Mouse (Mus musculus) stomach, embryonic 15.5 days (tissue): Measurements from ENCODE around the gene Akap11. TPM values are rescaled to one million over a fixed set of nuclear protein-coding genes. Genes with fewer than 3 reads are reported as not detected.

Experiments used
- ATAC-seq: fragments of 200-750 bp; cut with Nextera tagmentation; 2 replicates; pipeline ENCODE4 v1.8.0; 2017; ENCODE audit warnings: low read depth, moderate number of reproducible peaks, moderate TSS enrichment; ENCODE audit not compliant: insufficient read depth, low FRiP score
- H3K27ac ChIP-seq: fragments of 300-500 bp; sonication (generic); 2 replicates; pipeline ENCODE4 v1.5.1; 2015; ENCODE audit warnings: mild to moderate bottlenecking, inconsistent platforms
- H3K27me3 ChIP-seq: fragments of 300-500 bp; sonication (generic); replicated peaks from 2 replicates; pipeline ENCODE4 v1.6.1; 2015; ENCODE audit warnings: inconsistent platforms
- H3K36me3 ChIP-seq: fragments of 300-500 bp; sonication (generic); 2 replicates; pipeline ENCODE4 v1.6.1; 2015; ENCODE audit warnings: inconsistent platforms
- H3K4me1 ChIP-seq: fragments of 300-500 bp; sonication (generic); 2 replicates; pipeline ENCODE4 v1.6.1; 2015; ENCODE audit warnings: inconsistent platforms
- H3K4me2 ChIP-seq: fragments of 300-500 bp; sonication (generic); 2 replicates; pipeline ENCODE4 v1.6.1; 2015; ENCODE audit warnings: mild to moderate bottlenecking, inconsistent platforms
- H3K4me3 ChIP-seq: fragments of 300-500 bp; sonication (generic); replicated peaks from 2 replicates; pipeline ENCODE4 v1.5.1; 2015; ENCODE audit warnings: inconsistent platforms
- H3K9ac ChIP-seq: fragments of 300-500 bp; sonication (generic); 2 replicates; pipeline ENCODE4 v1.6.1; 2015; ENCODE audit warnings: inconsistent platforms
- H3K9me3 ChIP-seq: fragments of 300-500 bp; sonication (generic); 2 replicates; pipeline ENCODE4 v1.6.1; 2016; ENCODE audit warnings: inconsistent platforms
- WGBS: fragments of 180-500 bp; shearing (Covaris S2); methylation state at CpG from one replicate; pipeline ENCODE4 v1.1.7; 2015; 5-methylcytosine and 5-hydroxymethylcytosine counted together
- polyA plus RNA-seq: library from polyadenylated mRNA; unstranded; fragments of >200 nt; fragmentation: Nextera tagmentation; extraction: Ambion mirVana; gene quantifications from 2 replicates; pipeline ENCODE4 v1.2.1, GENCODE M21; 2015

Akap11 gene
- polyA plus RNA-seq, 1 experiment from 2014 or later = 16.2 TPM

GRCm38 (mm10) chr14:78548807-78549206 lies 12.2 kb upstream of the Akap11 start:
- ATAC-seq = no peak
- no peaks in the 10 kb centered on the region for H3K36me3 ChIP-seq
- H3K27me3 ChIP-seq = no peaks in the 10 kb centered on the region
- H3K9me3 ChIP-seq = no peaks in the 10 kb centered on the region
- no peak overlapping the region for H3K27ac ChIP-seq
- WGBS = 42% methylated on average over 6 of the region's 6 CpGs
- H3K9ac ChIP-seq = no peak overlapping the region
- no peak overlapping the region for H3K4me2 ChIP-seq
- H3K4me1 ChIP-seq = no peaks in the 10 kb centered on the region
- no peak overlapping the region for H3K4me3 ChIP-seq

- no peak overlapping the region for H3K9ac ChIP-seq
- H3K36me3 ChIP-seq = no peaks in the 10 kb centered on the region
- no peak for ATAC-seq
- 66% methylated on average over 3 of the region's 3 CpGs for WGBS
- H3K9me3 ChIP-seq = no peaks in the 10 kb centered on the region
- H3K27me3 ChIP-seq = no peaks in the 10 kb centered on the region
- H3K4me3 ChIP-seq = no peak overlapping the region
- no peak overlapping the region for H3K4me2 ChIP-seq
- peaks cover 5% of the 10 kb centered on the region for H3K4me1 ChIP-seq
- H3K27ac ChIP-seq = no peak overlapping the region
Observed at GRCm38 (mm10) chr14:78541319-78541718, 4.7 kb upstream of the Akap11 start.

- Histone ChIP-seq H3K27me3 (no peaks in the 10 kb centered on the region), H3K4me3 (no peak overlapping the region), H3K9ac (no peak overlapping the region), H3K4me1 (peaks cover 10% of the 10 kb centered on the region), H3K4me2 (no peak overlapping the region), H3K36me3 (no peaks in the 10 kb centered on the region), H3K27ac (no peak overlapping the region), H3K9me3 (no peaks in the 10 kb centered on the region)
- WGBS = 85% methylated on average over 1 of the region's 1 CpGs
- ATAC-seq = no peak
Observed at GRCm38 (mm10) chr14:78539821-78540220, 3.2 kb upstream of the Akap11 start.

- 35% methylated on average over 5 of the region's 5 CpGs for whole genome bisulfite sequencing
- no peaks in the 10 kb centered on the region for H3K36me3 ChIP-seq
- H3K27me3 ChIP-seq = no peaks in the 10 kb centered on the region
- no peak overlapping the region for H3K4me2 ChIP-seq
- no peak overlapping the region for H3K9ac ChIP-seq
- no peaks in the 10 kb centered on the region for H3K9me3 ChIP-seq
- no peak overlapping the region for H3K4me3 ChIP-seq
- ATAC-seq = no peak
- peak overlapping the region; percentile 42; the same call in 1 of the 2 replicates for H3K27ac ChIP-seq
- peaks cover 10% of the 10 kb centered on the region for H3K4me1 ChIP-seq
Observed at GRCm38 (mm10) chr14:78538572-78539320, 2.1 kb upstream of the Akap11 start.

GRCm38 (mm10) chr14:78537551-78537950 lies 943 bp upstream of the Akap11 start:
- H3K36me3 ChIP-seq = no peaks in the 10 kb centered on the region
- H3K4me1 ChIP-seq = peaks cover 10% of the 10 kb centered on the region
- peak overlapping the region; percentile 89 for H3K27ac ChIP-seq
- H3K27me3 ChIP-seq = no peaks in the 10 kb centered on the region
- peak overlapping the region; percentile 65 for H3K4me3 ChIP-seq
- no peak overlapping the region for H3K9ac ChIP-seq
- H3K4me2 ChIP-seq = peak overlapping the region; percentile 83
- no peak for ATAC-seq
- H3K9me3 ChIP-seq = no peaks in the 10 kb centered on the region
- WGBS = 43% methylated on average over 6 of the region's 6 CpGs

- no peak for ATAC-seq
- Histone ChIP-seq H3K9me3 (no peaks in the 10 kb centered on the region), H3K4me2 (peak overlapping the region; percentile 83), H3K36me3 (no peaks in the 10 kb centered on the region), H3K27ac (no peak overlapping the region), H3K4me1 (peaks cover 13% of the 10 kb centered on the region), H3K9ac (0 out of 2 replicates have a peak overlapping the region, but pooled peaks have one; percentile 6), H3K4me3 (peak overlapping the region; percentile 65), H3K27me3 (no peaks in the 10 kb centered on the region)
- 47% methylated on average over 2 of the region's 2 CpGs for WGBS
Observed at GRCm38 (mm10) chr14:78535366-78535765, 1.2 kb downstream of the Akap11 start.

GRCm38 (mm10) chr14:78534651-78535050 lies 2.0 kb downstream of the Akap11 start:
- Histone ChIP-seq H3K9me3 (no peaks in the 10 kb centered on the region), H3K27me3 (no peaks in the 10 kb centered on the region), H3K4me2 (no peak overlapping the region)

GRCm38 (mm10) chr14:78533701-78534100 lies 2.9 kb downstream of the Akap11 start:
- no peak overlapping the region for H3K27ac ChIP-seq
- 75% methylated on average over 3 of the region's 3 CpGs for WGBS
- H3K27me3 ChIP-seq = no peaks in the 10 kb centered on the region
- no peak overlapping the region for H3K4me2 ChIP-seq
- peaks cover 21% of the 10 kb centered on the region for H3K4me1 ChIP-seq
- no peak overlapping the region for H3K4me3 ChIP-seq
- no peak for ATAC-seq
- no peaks in the 10 kb centered on the region for H3K36me3 ChIP-seq
- H3K9ac ChIP-seq = no peak overlapping the region
- no peaks in the 10 kb centered on the region for H3K9me3 ChIP-seq

More at GRCm38 (mm10) chr14:78534651-78535050, 2.0 kb downstream of the Akap11 start:
- 94% methylated on average over 5 of the region's 5 CpGs for WGBS
- no peaks in the 10 kb centered on the region for H3K36me3 ChIP-seq
- H3K27ac ChIP-seq = no peak overlapping the region
- ATAC-seq = no peak
- H3K4me3 ChIP-seq = no peak overlapping the region
- H3K9ac ChIP-seq = no peak overlapping the region
- peaks cover 16% of the 10 kb centered on the region for H3K4me1 ChIP-seq

- Histone ChIP-seq H3K9me3 (no peaks in the 10 kb centered on the region), H3K4me3 (no peak overlapping the region), H3K4me2 (no peak overlapping the region), H3K9ac (no peak overlapping the region), H3K27me3 (no peaks in the 10 kb centered on the region), H3K4me1 (peaks cover 21% of the 10 kb centered on the region), H3K27ac (no peak overlapping the region), H3K36me3 (no peaks in the 10 kb centered on the region)
- no peak for ATAC-seq
- 64% methylated on average over 6 of the region's 6 CpGs for WGBS
Observed at GRCm38 (mm10) chr14:78532345-78532744, 4.3 kb downstream of the Akap11 start.

GRCm38 (mm10) chr14:78530256-78530655 lies 6.4 kb downstream of the Akap11 start:
- H3K4me1 ChIP-seq = peaks cover 19% of the 10 kb centered on the region; the same call in 1 of the 2 replicates
- H3K27ac ChIP-seq = no peak overlapping the region
- WGBS = 77% methylated on average over 3 of the region's 3 CpGs
- H3K9ac ChIP-seq = no peak overlapping the region
- no peaks in the 10 kb centered on the region for H3K36me3 ChIP-seq
- H3K9me3 ChIP-seq = no peaks in the 10 kb centered on the region
- H3K4me3 ChIP-seq = no peak overlapping the region
- H3K4me2 ChIP-seq = no peak overlapping the region
- H3K27me3 ChIP-seq = no peaks in the 10 kb centered on the region
- ATAC-seq = no peak

GRCm38 (mm10) chr14:78528461-78529425 lies 7.9 kb downstream of the Akap11 start:
- no peaks in the 10 kb centered on the region for H3K36me3 ChIP-seq
- WGBS = 48% methylated on average over 8 of the region's 8 CpGs
- H3K4me2 ChIP-seq = no peak overlapping the region
- H3K4me3 ChIP-seq = no peak overlapping the region
- H3K9me3 ChIP-seq = no peaks in the 10 kb centered on the region
- no peaks in the 10 kb centered on the region for H3K27me3 ChIP-seq
- no peak overlapping the region for H3K9ac ChIP-seq
- peak overlapping the region; percentile 7; the same call in 1 of the 2 replicates for H3K27ac ChIP-seq
- peaks cover 17% of the 10 kb centered on the region; the same call in 1 of the 2 replicates for H3K4me1 ChIP-seq
- ATAC-seq = no peak

GRCm38 (mm10) chr14:78526907-78527306 lies 9.7 kb downstream of the Akap11 start:
- Histone ChIP-seq H3K4me2 (no peak overlapping the region), H3K27ac (no peak overlapping the region), H3K4me3 (no peak overlapping the region), H3K27me3 (no peaks in the 10 kb centered on the region), H3K9ac (no peak overlapping the region), H3K4me1 (peaks cover 15% of the 10 kb centered on the region; the same call in 1 of the 2 replicates), H3K9me3 (no peaks in the 10 kb centered on the region), H3K36me3 (no peaks in the 10 kb centered on the region)
- no peak for ATAC-seq
- 77% methylated on average over 6 of the region's 6 CpGs for WGBS
